Mouse (Mus musculus): ENCODE measurements around the gene Rnase4. TPM values are rescaled to one million over a fixed set of nuclear protein-coding genes. Genes with fewer than 3 reads are reported as not detected.

Rnase4 gene
- polyA plus RNA-seq (2012; rRNA removed): 189 and 208 TPM in 2 replicates

DNA sequence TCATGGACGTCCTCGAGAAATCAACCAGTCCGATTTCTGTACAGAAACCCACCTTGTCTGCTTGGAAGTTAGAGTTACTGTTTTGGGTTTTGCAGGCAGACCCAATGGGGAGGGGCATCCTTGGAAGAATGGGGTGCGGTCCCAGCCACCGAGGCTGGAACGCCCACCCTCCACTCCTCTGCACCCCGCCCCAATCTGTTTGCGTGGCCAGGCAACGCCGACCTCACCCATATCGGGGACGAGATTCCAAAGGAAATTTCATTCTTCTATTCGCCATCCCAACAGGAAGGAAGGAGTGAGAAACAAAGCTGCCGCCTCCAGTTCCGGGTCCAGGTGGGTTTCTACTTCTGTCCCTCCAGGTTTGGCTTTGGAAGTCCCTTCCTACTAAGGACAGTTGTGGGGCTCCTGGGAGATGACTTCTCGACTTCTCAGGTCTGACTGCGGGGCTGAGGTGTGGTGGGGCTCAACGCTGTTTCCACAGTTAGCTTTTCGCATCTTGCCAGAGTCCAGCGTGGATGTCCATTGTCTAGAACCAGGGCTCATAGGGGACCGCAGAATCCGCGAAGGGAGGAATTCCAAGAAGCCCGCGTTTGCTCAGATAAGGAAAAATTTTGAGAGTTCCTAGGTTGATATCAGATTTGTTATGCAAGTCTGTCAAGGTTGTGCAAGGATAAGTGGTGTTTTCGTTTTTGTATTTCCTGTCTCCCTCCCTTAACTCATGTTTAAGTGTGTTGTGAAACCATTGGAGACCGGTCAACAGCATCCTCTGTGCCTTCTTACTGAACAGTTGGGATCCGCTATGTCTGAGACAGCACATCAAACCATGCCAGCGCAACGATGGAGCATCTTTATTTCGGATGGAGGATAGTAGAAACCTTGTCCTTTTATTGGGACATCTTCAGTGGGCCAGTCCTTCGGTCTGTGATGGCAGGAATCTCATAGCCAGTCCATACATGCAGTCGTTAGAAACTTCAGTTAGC is at the start of gene Rnase4, which contains the start of gene Ang:
TSS of gene Rnase4 (plus strand) at position 157 of the 980 bp plus-strand sequence.
TSS of gene Ang (plus strand) at position 230 of the 980 bp plus-strand sequence.

GRCm38 (mm10) chr14:51041769-51042168 is 49.1 kb upstream of the Rnase4 start, which contains the start of gene Rnase9:
TSS of gene Rnase9 (minus strand) at chr14:51041869.

GRCm38 (mm10) chr14:51050063-51050462 is 40.8 kb upstream of the Rnase4 start, which contains the start of gene Rnase11:
TSS of gene Rnase11 (minus strand) at chr14:51050163.

GRCm38 (mm10) chr14:51057401-51057831 is 33.5 kb upstream of the Rnase4 start, which contains the start of gene Rnase12:
TSS of gene Rnase12 (minus strand) at chr14:51057661.

DNA sequence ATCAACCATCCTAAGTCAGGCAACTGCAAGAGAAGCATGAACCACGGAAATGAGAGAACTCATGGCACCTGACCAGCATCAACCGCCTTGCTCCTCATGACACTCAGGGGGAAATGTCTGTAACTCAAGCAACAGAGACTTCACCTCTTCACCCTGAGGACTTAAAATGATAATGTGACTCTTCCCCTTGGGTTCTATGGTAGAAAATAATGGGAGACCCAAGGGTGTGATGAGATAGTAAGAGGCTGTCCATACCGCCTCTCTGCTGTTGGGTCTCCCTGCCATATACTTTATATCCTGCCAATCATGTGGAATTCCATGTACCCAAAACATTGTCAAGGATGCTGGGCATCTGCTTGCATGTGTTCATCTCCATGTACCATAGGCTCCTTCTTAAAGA is 16.5 kb upstream of the Rnase4 start, which contains the start of gene Olfr750:
TSS of gene Olfr750 (minus strand) at position 101 of the 400 bp plus-strand sequence.

DNA sequence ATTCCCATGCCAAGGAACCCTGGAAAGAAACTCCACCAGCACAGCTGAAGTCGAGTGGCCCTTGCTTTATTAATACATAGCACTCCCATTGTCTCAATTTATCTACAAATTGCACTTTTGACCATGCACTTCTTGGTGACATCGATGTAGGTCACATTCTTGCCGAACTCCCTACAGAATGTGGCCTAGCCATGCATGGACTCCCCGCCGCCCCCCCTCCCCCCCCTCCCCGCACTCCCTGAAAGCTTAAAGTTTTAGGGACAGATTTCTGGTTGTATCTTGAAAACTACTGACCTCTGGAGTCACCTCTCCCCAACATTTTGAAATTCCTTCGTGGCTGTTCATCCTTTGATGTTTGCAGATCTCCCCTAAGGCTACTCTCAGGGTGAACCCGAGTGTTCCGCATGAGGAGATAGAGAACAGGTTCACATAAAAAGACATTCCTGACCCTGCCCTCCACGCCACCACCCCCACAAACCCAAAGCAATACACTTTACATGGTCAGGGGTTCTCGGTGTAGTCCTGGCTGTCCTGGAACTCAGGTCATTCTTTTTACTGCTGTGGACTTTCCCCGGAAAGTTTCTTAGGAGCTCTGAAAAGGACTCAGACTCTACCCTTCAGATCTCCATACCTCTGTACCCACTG is 23.2 kb downstream of the Rnase4 start, which contains the start of gene Eddm3b:
TSS of gene Eddm3b (plus strand) at position 511 of the 645 bp plus-strand sequence.

DNA sequence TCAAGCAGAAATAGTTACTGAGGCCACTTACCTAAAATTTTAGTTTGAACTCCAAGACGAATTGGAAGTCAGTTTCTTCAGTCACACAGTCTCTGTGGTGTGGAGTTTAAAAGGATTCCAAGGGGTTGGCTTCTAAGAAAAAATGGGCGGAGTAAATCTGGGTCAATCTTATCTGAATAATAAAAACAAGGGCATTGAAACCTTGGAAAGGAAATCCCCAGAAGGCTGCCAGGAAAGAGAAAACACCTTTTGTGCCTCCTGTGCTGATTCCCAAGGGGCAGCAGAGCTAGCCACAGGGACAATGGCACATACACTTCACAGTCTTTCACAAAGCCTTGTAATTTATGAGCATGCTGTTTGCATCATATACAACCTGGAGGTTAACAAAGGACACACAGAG is 55.8 kb downstream of the Rnase4 start, which contains the start of gene Rnase1:
TSS of gene Rnase1 (minus strand) at position 101 of the 400 bp plus-strand sequence.

Other genes with a start within 250 kb of the Rnase4 start
- gene Tep1, start 220.5 kb upstream of the Rnase4 start, polyA plus RNA-seq (2012; rRNA removed): 89.0 and 100 TPM in 2 replicates
- gene Klhl33, start 193.6 kb upstream of the Rnase4 start, polyA plus RNA-seq (2012; rRNA removed): 0.62 TPM in 2 replicates
- 105 and 129 TPM in 2 replicates for gene Osgep, start 166.2 kb upstream of the Rnase4 start, polyA plus RNA-seq (2012; rRNA removed)
- 15.1 and 17.7 TPM in 2 replicates for gene Apex1, start 166.1 kb upstream of the Rnase4 start, polyA plus RNA-seq (2012; rRNA removed)
- 108 and 127 TPM in 2 replicates for gene Pip4p1, start 160.2 kb upstream of the Rnase4 start, polyA plus RNA-seq (2012; rRNA removed)
- gene Pnp, start 160.0 kb upstream of the Rnase4 start, polyA plus RNA-seq (2012; rRNA removed): 31.4 and 31.9 TPM in 2 replicates
- 8.0 and 8.9 TPM in 2 replicates for gene Gm49342, start 146.6 kb upstream of the Rnase4 start, polyA plus RNA-seq (2012; rRNA removed)
- gene Pnp2, start 135.1 kb upstream of the Rnase4 start, polyA plus RNA-seq (2012; rRNA removed): 6.9 and 7.1 TPM in 2 replicates
- gene Rnase10, start 83.3 kb upstream of the Rnase4 start, polyA plus RNA-seq (2012; rRNA removed): not detected in 2 replicates
- gene Rnase9, start 49.2 kb upstream of the Rnase4 start, polyA plus RNA-seq (2012; rRNA removed): not detected in 2 replicates
- gene Rnase11, start 40.9 kb upstream of the Rnase4 start, polyA plus RNA-seq (2012; rRNA removed): not detected in 2 replicates
- not detected in 2 replicates for gene Rnase12, start 33.4 kb upstream of the Rnase4 start, polyA plus RNA-seq (2012; rRNA removed)
- gene Olfr750, start 16.6 kb upstream of the Rnase4 start, polyA plus RNA-seq (2012; rRNA removed): not detected in 2 replicates
- gene Ang, start 73 bp downstream of the Rnase4 start, polyA plus RNA-seq (2012; rRNA removed): 36.2 and 45.6 TPM in 2 replicates
- gene Eddm3b, start 23.3 kb downstream of the Rnase4 start, polyA plus RNA-seq (2012; rRNA removed): not detected in 2 replicates
- gene Rnase6, start 32.8 kb downstream of the Rnase4 start, polyA plus RNA-seq (2012; rRNA removed): 2.6 and 4.4 TPM in 2 replicates
- gene Rnase1, start 55.7 kb downstream of the Rnase4 start, polyA plus RNA-seq (2012; rRNA removed): 0.93 and 816 TPM in 2 replicates
- 0.28 and 0.32 TPM in 2 replicates for gene Rnase2b, start 71.2 kb downstream of the Rnase4 start, polyA plus RNA-seq (2012; rRNA removed)
- not detected in 2 replicates for gene Ang2, start 108.1 kb downstream of the Rnase4 start, polyA plus RNA-seq (2012; rRNA removed)
- not detected in 2 replicates for gene Ear14, start 112.3 kb downstream of the Rnase4 start, polyA plus RNA-seq (2012; rRNA removed)
- not detected in 2 replicates for gene Rnase2a, start 165.0 kb downstream of the Rnase4 start, polyA plus RNA-seq (2012; rRNA removed)

All from colon, adult 2 months (tissue).